Mouse (Mus musculus) mouse trophoblast stem cell (cell line): ENCODE data around the gene Zfp292.
"Not testable (repeated sequence)": the region's sequence is repeated elsewhere in the genome, so short reads cannot be mapped to it uniquely, and the experiment has no call there.

ENCODE experiments used
- in situ Hi-C, 2 experiments: fragments of 300-500 bp; cut with MseI, MboI; formaldehyde crosslinking; loops; 2 replicates in 1 of 2; 3 replicates in 1 of 2; pipeline ENCODE4 v1.15.1; 2025

The Zfp292 gene

DNA sequence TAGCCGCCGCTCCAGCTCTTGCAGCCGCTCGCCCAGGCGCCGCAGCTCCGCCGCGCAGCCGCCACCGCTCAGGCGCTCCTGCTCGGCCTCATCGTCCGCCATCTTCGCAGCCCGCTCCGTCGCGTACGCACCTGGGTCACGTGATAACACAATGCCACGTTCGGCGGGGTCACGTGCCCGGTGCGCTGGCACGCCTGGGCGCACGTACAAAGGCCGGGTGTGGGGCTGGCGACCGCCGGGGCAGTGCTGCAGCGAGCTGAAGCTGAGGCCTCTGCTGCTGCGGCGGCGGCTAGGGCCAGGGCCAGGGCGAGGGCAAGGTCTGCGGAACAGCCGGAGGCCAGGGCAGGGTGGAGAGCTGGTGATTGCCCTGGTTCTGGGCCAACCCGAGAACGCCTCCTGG is at the start of gene Zfp292:
Gene Zfp292, minus strand, starts transcription at position 143 of the 400 bp plus-strand sequence.
- in situ Hi-C loops: no loop called here

DNA sequence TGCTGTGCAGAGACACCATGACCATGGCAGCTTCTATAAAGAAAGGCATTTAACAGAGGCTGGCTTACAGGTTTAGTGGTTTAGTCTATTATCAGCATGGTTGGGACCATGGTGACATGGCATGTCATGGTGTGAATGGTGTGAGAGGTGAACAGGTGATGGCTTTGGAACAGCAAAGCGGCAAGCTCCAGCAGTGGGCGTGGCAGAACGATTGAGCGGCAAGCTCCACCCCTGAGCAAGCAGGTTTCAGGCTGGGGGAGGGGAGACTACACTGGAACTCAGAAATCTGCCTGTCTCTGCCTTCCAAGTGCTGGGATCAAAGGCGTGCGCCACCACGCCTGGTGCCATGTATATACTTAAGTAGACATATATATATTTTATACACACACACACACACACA is 45.6 kb upstream of the Zfp292 start:
- in situ Hi-C loops: not testable (repeated sequence)

DNA sequence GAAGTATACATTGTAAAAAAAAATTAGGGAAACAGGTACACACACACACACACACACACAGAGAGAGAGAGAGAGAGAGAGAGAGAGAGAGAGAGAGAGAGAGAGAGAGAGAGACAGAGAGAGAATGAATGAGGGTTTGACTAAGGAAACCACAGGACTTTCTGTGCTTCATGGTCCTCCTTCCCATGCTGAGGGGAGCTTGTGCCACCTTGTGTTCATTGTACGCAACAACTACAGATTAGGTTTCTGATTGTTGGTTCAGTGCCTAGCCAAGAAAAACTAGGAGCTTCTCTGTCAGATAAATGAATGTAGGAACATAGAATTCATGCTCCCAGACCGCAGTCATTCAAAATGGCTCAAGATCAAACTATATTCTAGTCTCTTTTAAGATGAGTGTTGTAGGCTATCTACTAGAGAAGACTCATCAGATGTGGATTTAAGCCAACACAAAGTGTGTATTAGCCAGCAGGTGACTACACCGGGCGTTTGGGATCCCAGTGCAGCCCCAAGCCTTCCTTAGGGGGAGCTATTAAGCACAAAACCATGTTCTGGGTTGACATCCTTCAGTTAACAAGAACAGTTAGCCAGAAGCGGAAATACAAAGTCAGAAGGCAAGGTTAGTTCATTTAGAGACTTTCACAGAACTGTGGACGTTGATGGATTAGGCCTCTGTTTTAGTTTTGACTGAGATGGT is 39.6 kb upstream of the Zfp292 start:
- in situ Hi-C loops: no loop called here

DNA sequence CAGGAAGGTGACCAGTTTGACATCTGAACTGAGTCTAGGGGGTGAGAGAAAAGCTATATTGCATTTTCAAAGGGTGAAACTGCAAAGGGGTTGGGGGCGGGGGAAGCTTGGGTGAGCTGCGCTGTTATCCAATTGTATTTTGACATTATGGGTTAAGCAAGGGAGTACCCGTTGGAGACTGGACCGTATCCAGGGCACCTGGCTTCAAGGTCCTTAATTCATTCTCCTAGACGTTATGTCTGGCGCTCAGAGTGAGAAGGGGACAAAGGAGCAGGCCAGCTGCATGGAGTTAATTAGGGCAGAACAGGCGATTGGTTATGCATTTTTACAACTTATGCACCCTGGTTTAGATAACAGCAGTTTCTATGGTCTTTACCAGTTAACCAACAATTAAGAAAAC is 34.6 kb upstream of the Zfp292 start:
- in situ Hi-C loops: no loop called here

DNA sequence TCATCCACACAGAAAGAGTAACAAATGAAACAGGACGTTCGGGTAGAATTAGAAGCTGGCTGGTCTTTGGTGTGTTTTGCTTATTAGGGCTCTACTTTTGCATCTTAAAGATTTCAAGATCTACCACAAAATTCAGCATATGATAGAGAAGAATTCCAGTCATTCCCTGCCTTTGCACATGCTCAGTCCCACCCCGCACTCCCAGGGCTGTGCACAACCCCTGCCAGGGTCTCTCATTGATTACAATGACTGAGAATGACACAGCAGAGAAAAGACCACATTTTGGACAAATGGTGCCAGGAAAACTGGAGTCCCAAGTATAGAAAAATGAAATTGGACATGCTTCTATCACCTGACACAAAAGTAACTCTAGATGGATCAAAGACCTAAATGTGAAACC is 29.4 kb upstream of the Zfp292 start:
- in situ Hi-C loops: no loop called here

DNA sequence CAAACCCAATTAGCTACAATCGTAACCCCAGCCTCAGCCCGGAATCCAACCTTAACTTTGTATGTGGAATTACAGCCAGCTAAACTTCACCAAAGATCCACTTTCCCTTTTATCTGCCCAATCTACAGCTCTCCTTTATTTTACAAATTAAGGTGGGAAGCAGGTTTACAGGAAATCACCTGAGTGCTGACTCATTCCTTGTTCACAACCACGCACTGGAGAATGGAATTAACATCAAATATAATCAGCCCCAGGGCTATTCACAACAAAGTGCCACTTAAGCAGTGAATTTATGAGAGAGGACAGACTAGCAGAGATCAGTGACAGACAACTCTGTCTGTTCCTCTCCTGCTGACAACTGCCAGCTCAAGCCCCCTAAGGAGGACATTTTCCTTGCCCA is 28.6 kb upstream of the Zfp292 start:
- in situ Hi-C loops: no loop called here

DNA sequence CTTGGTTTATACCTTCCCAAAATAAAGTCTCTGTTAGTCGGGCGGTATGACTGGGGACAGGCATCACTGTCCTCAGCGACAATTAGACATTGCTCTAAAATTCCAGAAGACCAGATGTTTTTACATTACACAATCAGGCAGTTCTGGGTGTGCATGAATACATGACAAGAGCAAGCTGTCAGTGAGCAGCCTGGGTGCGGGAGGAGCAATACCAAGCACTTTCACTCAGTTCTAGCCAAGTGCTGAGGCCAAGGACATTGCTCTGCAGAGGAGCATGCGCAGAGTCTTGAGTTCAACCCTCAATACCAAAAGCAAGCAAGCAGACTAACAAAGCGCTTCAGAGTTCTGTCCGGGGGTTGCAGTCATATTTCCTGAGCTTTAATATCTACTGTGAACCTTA is 25.4 kb upstream of the Zfp292 start:
- in situ Hi-C loops: no loop called here

DNA sequence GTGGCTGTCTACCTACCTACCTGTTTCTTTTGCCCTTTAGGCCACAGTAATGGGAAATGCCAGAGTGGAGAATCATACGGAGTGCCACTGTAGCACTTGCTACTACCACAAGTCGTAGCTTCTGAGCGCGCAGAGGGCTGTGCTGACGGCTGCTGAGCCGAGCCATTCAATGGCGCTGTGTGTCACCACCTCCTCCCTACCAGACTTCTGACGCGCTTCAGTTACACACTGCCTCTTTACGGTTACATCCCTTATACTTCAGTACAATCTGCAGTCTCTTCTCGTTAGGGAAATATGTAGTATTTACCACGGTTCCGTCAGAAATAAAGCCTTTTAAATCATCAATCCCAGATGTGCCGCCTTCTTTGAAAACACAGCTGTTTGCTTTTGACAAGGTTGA is 24.3 kb upstream of the Zfp292 start:
- in situ Hi-C loops: no loop called here

DNA sequence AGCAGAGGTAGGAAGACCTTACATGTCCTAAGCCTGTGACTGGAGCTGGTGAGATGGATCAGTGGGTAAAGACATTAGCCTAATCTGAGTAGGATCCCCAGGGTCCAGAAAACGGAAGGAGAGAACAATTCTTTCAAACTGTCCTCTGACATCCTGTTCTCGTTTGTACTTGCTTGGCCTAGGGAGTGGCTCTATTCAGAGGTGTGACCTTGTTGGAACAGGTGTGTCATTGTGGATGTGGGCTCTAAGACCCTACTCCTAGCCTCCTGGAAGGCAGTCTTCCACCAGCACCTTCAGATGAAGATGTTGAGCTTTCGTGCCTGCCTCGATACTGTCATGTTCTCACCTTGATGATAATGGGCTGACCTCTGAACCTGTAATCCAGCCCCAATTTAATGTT is 23.4 kb upstream of the Zfp292 start:
- in situ Hi-C loops: no loop called here

DNA sequence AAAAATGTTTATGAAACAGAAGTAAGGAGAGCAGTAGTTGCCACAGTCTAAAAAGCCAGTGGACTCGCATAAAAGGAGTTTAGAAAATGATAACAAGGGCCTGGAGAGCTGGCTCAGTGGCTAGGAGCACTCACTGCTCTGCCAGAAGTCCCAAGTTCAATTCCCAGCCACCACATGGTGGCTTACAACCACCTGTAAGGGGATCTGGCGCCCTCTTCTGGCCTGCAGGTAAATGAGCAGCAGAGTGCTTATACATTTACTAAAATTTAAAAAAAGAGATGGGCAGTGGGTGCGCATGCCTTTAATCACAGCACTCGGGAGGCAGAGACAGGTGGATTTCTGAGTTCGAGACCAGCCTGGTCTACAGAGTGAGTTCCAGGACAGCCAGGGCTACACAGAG is 22.6 kb upstream of the Zfp292 start:
- in situ Hi-C loops: no loop called here

DNA sequence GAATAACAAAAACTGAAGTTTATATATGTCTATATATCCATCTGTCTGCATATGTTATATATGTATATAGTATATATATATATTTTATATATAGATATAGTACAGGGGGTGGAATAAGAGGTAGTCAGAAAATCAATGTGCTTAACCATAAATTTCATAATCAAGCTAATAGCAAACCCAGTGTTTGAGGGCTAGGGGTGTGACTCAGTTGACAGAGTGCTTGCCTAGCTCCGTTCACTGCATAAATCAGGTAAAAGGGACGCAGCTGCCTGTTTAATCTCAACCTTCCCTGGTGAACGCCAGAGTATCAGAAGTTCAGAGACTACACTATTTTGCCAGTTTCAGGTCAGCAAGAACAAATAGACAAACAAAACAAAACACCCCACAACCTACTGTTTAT is 18.8 kb upstream of the Zfp292 start:
- in situ Hi-C loops: not testable (repeated sequence)

DNA sequence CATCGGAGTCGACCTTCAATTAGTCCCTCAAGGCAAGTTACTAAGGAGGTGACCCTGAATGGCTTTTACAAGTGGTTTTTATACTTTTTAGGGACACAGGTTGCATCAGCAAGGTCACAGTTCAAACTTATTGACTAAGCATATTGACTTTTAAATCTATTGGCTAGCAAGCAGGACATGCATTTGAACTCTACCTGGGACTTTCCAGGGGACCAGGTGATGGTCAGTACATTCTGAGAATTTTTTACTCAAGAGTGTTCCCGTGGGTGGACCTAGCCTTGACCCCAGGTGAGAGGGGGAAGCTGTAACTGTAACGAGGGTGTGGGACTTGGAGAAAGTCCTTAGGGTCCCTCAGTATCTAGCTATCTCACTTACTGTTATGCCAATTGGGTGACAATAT is 18.4 kb upstream of the Zfp292 start:
- in situ Hi-C loops: no loop called here

DNA sequence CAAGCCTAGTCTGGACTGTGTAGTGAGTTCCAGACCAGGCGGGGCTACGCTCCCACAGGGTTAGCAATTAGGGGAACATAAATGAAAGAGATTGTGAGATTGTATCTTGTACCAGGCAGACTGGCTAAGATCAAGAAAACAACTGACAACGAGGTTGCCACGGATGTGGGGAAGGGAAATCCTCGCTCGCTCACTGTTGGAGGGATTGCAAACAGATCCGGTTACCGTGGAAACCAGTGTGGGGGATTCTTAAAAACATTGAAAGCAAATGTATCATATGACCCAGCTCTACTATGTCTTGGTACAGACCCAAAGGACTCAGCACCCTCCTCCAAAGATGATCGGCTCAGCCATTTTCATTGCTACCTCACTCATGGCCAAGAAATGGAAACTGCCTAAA is 17.4 kb upstream of the Zfp292 start:
- in situ Hi-C loops: no loop called here

DNA sequence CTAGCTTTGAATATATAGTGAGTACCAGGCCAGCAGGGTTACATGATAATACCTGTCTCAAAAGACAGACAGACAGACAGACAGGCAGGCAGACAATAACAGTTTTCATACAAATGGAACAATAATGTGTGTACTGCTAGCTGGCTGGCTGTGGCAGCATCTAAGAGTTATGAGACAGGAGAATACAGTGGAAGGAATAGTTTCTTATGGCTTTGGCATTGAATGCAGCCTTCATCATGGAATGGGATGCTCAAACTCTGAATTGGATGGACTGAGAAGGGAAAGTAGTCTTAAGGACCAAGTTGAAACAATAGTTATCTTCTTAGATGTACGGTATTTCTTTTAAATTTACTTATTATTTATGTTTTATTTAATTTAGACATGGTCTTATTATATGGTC is 16.6 kb upstream of the Zfp292 start:
- in situ Hi-C loops: no loop called here

DNA sequence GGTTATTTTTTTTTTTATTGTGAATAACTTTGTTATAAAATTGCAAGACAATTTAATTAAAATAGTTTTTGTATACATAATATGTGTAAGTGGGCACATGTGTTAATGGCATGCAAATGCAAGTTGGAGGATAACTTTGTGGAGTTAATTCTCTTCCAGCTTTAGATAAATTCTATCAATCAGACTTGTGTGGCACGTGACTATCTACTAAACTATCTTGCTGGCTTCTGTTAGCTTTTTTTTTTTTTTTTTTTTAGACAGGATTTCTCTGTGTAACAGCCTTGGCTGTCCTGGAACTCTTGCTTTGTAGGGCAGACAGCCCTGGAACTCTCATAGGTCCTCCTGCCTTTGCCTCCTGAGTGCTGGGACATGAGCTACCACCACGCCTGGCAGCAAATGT is 15.7 kb upstream of the Zfp292 start:
- in situ Hi-C loops: no loop called here

DNA sequence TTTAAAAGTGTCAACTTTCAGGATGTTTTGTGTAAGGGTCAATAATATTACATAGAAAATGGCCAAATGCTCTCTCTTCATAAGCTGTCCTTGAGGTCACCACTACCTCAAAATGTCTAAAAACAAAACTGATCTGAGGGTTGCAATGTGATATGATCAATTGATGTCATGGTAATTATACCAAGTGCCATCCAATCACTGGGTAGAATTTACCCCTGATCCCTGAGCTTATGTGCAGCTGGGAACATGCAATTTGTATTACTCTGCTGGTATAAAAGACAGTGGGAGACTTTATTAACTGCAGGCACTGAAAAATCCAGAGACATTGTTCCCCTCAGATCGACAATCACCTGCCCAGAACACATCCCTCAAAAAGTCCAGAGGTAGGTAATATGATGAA is 10.7 kb upstream of the Zfp292 start, which contains the start of gene Cga:
Gene Cga, plus strand, starts transcription at position 301 of the 400 bp plus-strand sequence.
- in situ Hi-C loops: no loop called here

DNA sequence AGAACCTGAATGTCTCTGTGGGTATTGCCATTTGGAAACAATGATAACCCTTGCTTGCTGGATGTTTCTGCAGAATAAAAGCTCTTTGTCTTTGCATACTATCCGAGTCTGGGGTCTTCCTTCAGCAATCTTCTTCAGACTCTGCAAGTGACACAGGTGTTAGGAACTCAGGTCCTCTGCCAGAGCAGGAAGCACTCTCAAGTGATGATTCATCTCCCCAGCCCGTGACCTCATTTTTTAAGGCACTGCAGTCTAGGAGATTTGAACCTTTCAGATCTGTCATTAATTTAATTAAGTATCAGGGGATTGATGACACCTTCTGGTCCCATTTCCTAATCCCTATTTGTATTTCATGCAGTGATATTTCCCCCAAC is 7.0 kb upstream of the Zfp292 start:
- in situ Hi-C loops: no loop called here

DNA sequence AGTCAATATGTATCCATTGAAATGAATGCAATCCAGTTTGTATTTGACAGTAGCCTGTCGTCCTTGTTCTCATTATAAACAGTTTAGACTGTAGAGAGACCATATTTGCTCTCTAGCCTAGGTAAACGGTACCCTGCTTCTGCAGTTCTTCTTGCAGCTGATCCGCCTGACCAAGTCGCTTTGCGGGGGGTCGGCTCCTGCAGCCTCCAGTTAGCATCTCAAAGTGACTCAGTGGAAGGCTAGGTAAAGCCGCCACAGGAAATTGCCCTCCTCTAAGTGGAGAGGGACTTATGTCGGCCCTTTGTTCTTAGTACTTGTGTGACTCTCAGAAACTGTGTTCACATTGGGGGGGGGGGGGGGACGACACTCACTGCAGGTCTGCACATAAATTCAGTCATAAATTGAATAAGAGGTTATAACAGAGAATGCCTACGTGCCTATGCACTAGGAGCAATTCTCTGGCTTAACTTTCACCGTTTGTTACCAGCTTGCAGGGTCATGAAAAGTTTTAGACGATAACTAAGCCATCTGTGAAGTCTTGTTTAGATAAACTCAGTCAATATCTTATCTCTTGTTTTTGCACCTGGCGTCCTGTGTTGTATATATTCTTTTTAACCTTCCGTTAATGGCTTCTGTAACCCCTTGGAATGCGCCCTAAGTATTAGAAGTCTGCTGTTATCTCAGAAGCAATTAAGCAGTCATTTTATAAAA is 6.5 kb upstream of the Zfp292 start:
- in situ Hi-C loops: no loop called here

DNA sequence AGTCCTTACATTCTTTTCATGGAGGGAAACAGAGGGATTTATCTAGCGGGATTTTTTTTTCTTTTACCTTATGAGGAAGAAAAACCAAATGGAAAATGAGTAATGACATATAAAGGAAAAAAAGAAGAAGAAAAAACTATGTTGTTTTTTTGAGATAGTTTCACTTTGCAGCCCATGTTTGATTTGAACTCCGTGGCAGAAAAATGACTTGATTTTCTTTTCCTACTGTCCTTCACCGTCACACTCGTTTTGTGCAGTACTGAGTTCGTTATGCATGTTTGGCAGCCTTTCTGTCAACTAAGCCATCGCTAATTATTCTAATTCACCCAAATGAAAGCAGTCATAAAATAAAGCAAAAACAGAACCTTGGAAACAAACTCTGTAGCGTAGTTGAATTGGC is 4.5 kb upstream of the Zfp292 start:
- in situ Hi-C loops: no loop called here

DNA sequence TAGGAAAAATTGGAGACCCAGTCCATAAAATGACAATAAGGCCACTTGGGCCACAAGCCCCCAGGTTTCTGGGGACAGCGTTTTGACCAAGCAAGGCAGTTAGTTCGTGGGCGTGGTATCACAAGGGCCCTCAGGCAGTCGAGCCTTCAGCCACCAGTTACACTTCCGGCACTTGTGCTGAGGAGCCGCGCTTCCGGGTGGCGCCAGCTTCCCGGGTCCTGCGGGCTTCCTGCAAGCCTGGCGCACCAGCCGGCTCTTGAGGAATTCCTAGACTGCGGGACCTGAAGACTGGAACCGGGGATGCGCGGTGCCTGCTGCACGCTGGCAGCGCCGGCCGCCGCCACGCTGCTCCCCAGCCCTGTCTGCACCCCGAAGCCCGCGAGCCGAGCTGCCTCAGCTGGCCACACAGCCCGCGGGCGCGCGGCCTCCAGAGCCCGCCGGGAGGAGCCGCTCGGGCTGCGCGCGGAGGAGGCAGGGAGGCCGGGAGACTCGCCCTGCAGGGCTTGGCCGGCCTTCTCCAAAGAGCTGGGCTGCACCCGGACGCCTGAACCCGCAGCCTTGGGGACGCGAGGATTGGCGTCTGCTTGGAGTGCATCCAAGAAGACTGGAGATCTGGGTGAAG is 3.8 kb upstream of the Zfp292 start:
- in situ Hi-C loops: no loop called here

DNA sequence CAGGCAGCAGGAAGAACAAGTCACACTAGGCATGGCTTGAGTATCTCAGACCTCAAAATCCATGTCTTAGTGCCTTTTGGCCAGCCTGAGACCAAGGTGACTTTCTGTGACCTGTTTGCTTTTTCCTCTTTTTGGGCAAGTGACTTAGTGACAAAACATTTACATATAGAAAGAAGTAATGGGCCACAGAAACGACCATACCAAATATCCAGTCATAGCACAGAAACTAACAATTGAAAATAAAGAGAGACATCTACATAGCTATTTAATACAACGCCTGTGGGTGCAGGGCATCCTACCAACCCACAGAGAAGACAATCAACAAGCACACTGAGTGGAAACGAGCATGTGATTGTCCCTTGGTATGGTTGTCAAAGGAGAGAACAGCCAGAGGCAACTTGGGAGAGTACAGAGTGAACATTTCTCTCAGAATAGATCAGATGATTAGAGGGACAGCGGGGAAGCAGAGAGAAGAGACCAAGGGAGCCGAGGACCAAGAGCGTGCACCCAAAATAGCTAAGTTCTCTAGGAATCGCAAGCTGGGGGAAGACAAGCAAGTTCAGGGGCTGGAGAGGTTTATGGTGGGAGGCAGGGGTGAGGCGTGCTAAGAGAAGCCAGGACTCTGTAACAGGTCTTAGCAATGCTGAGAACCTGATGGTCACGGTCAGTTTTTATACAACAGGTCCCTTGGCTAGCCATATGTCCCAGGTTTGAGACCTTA is 3.0 kb upstream of the Zfp292 start:
- in situ Hi-C loops: no loop called here

DNA sequence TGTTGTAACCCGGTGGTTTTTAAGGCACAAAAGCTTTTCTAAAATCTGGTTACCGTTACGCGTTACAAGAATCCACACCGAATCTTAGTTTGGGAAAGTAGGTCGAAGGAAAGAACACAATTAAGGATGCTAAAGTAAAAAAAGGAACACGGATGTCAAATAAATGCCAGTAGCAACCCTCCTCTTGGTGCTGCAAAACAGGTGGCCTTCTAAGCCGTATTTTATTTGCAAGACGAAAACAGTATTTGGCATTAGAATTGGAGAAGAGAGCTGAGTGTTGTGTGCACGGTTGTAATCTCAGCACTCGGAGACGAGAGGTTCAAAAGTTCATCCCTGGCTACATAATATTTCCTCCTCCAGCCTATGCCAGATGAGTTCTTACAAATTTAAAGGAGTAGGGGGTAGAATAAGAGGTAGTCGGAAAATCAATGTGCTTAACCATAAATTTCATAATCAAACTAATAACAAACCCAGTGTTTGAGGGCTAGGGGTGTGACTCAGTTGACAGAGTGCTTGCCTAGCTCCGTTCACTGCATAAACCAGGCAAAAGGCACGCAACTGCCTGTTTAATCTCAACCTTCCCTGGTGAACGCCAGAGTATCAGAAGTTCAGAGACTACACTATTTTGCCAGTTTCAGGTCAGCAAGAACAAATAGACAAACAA is 738 bp upstream of the Zfp292 start:
- in situ Hi-C loops: no loop called here
